Mouse (Mus musculus) limb, embryonic 11.5 days (tissue): ENCODE data around the gene Mgat5b. TPM values are rescaled to one million over a fixed set of nuclear protein-coding genes. Genes with fewer than 3 reads are reported as not detected.
A peak's percentile ranks its signal among the peaks of the same experiment; 100 is the strongest.

Experiments
- ATAC-seq: fragments of 200-750 bp; cut with Nextera tagmentation; 2 replicates; pipeline ENCODE4 v1.8.0; 2017; ENCODE audit warnings: low read depth; ENCODE audit not compliant: insufficient number of reproducible peaks, low FRiP score, low TSS enrichment
- DNase-seq: peaks from one replicate; pipeline ENCODE4 v3.0.0-alpha.2; 2015; ENCODE audit warnings: low spot score
- H3K27ac ChIP-seq: fragments of 300-500 bp; sonication (generic); replicated peaks from 2 replicates; pipeline ENCODE4 v1.5.1; 2014; ENCODE audit warnings: low read depth, mild to moderate bottlenecking, low read length
- H3K27me3 ChIP-seq: fragments of 300-500 bp; sonication (generic); 2 replicates; pipeline ENCODE4 v1.6.1; 2014; ENCODE audit warnings: mild to moderate bottlenecking, low read length, mixed read lengths; ENCODE audit not compliant: control insufficient read depth, insufficient read depth
- H3K36me3 ChIP-seq: fragments of 300-500 bp; sonication (generic); 2 replicates; pipeline ENCODE4 v1.6.1; 2014; ENCODE audit warnings: mild to moderate bottlenecking, low read length, moderate library complexity, mixed read lengths; ENCODE audit not compliant: control insufficient read depth, insufficient read depth
- H3K4me1 ChIP-seq: fragments of 300-500 bp; sonication (generic); 2 replicates; pipeline ENCODE4 v1.6.1; 2014; ENCODE audit warnings: low read length, mixed read lengths; ENCODE audit not compliant: control insufficient read depth, insufficient read depth
- H3K4me2 ChIP-seq: fragments of 300-500 bp; sonication (generic); 2 replicates; pipeline ENCODE4 v1.6.1; 2014; ENCODE audit warnings: low read depth, mild to moderate bottlenecking, moderate library complexity; ENCODE audit not compliant: severe bottlenecking
- H3K4me3 ChIP-seq: fragments of 300-500 bp; sonication (generic); 2 replicates; pipeline ENCODE4 v1.5.1; 2014; ENCODE audit warnings: low read depth, low read length
- H3K9ac ChIP-seq: fragments of 300-500 bp; sonication (generic); 2 replicates; pipeline ENCODE4 v1.6.1; 2014; ENCODE audit warnings: mild to moderate bottlenecking, low read length
- H3K9me3 ChIP-seq: fragments of 300-500 bp; sonication (generic); 2 replicates; pipeline ENCODE4 v1.6.1; 2016; ENCODE audit warnings: low read length; ENCODE audit not compliant: control insufficient read depth
- WGBS: fragments of 180-500 bp; shearing (Covaris S2); extraction: QIAGEN DNeasy Blood & Tissue Kit; methylation state at CpG from one replicate; pipeline ENCODE4 v1.1.7; 2014; 5-methylcytosine and 5-hydroxymethylcytosine counted together
- polyA plus RNA-seq: library from polyadenylated mRNA; unstranded; fragments of >200 nt; fragmentation: Nextera tagmentation; extraction: Ambion mirVana; gene quantifications from 2 replicates; pipeline ENCODE4 v1.2.1, GENCODE M21; 2014

Mgat5b gene
- polyA plus RNA-seq, 1 experiment from 2014 or later = 0.99 TPM

DNA sequence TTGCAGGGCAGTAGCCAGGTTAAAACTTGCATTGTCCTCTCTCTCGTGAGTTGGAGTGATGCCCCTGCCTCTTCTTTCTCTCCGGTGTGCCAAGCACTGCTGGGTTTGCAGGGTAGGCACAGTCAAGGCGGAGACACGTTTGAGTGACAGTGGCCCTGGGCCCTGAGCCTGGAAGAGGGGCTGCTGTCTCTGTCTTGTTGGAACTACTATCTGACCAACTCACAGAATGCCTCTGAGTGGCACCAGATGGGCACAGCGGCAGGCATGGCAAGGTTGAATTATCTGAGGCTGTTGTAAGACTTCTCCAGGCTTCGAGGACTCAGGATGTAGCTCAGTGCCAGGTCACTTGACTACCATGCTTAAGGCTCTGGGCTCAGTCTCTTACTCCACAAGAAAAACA lies 9.4 kb downstream of the Mgat5b start:
- DNase-seq (no peak), ATAC-seq (no peak)
- no peak overlapping the region for H3K4me3 ChIP-seq
- H3K4me1 ChIP-seq = no peaks in the 10 kb centered on the region
- 90% methylated on average over 6 of the region's 6 CpGs for WGBS
- H3K27me3 ChIP-seq = no peaks in the 10 kb centered on the region
- H3K36me3 ChIP-seq = no peaks in the 10 kb centered on the region
- no peak overlapping the region for H3K27ac ChIP-seq
- H3K4me2 ChIP-seq = no peak overlapping the region
- H3K9ac ChIP-seq = no peak overlapping the region
- H3K9me3 ChIP-seq = no peaks in the 10 kb centered on the region

- ATAC-seq = no peak
- peaks cover 32% of the 10 kb centered on the region for H3K4me1 ChIP-seq
- WGBS = 84% methylated on average over 5 of the region's 5 CpGs
These were observed 16.2 kb downstream of the Mgat5b start for GRCm38 (mm10) chr11:116934862-116935261.

GRCm38 (mm10) chr11:116935354-116935753 lies 16.7 kb downstream of the Mgat5b start:
- H3K27ac ChIP-seq = no peak overlapping the region
- H3K36me3 ChIP-seq = no peaks in the 10 kb centered on the region
- no peaks in the 10 kb centered on the region for H3K9me3 ChIP-seq
- WGBS = 29% methylated on average over 8 of the region's 9 CpGs
- no peak overlapping the region for H3K4me2 ChIP-seq
- DNase-seq (peak; percentile 31), ATAC-seq (no peak)
- H3K4me1 ChIP-seq = peaks cover 32% of the 10 kb centered on the region
- no peak overlapping the region for H3K9ac ChIP-seq
- H3K4me3 ChIP-seq = no peak overlapping the region
- no peaks in the 10 kb centered on the region for H3K27me3 ChIP-seq

More at GRCm38 (mm10) chr11:116934862-116935261, 16.2 kb downstream of the Mgat5b start:
- H3K9me3 ChIP-seq = no peaks in the 10 kb centered on the region
- no peaks in the 10 kb centered on the region for H3K36me3 ChIP-seq
- H3K4me2 ChIP-seq = no peak overlapping the region
- no peak for DNase-seq
- H3K27ac ChIP-seq = no peak overlapping the region
- H3K27me3 ChIP-seq = no peaks in the 10 kb centered on the region
- no peak overlapping the region for H3K9ac ChIP-seq
- no peak overlapping the region for H3K4me3 ChIP-seq

DNA sequence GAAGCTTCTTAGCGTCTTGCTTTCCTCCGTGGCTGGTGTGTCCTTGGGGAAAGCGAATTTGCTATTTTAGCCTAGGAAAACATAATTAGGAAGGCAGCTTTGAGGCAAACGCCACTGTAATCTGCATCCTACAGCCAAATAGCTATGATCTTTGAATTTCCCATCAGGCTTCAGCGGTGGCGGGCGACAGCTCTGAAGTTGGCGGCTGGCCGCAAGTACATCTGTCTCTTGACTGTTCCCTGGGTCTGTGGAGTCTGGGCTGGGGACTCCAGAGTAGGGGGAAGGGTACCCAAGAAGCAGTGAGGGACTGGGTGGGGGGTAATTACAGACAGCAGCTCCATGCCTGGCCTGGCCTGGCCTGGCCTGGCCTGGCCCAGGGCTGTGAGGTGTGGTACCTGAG lies 17.3 kb downstream of the Mgat5b start:
- no peak overlapping the region for H3K9ac ChIP-seq
- H3K36me3 ChIP-seq = no peaks in the 10 kb centered on the region
- WGBS = 66% methylated on average over 9 of the region's 9 CpGs
- DNase-seq (no peak), ATAC-seq (no peak)
- H3K4me3 ChIP-seq = no peak overlapping the region
- no peak overlapping the region for H3K27ac ChIP-seq
- no peaks in the 10 kb centered on the region for H3K27me3 ChIP-seq
- no peak overlapping the region for H3K4me2 ChIP-seq
- H3K9me3 ChIP-seq = no peaks in the 10 kb centered on the region
- H3K4me1 ChIP-seq = peaks cover 35% of the 10 kb centered on the region

DNA sequence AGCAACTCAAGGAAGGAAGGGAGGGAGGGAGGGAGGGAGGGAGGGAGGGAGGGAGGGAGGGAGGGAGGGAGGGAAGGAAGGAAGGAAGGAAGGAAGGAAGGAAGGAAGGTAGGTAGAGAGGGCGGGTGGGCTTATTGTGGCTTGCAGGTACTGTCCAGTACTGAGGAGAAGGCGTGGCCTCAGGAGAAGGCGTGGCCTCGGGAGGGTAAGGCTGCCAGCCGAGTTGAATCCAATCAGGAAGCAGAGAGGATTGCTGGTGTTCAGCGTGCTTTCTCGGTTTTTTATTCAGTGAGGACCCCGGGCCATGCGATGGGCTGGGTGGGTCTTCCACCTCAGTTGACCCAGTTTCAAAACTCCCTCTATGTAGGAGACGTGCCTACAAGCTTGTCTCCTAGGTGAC lies 18.5 kb downstream of the Mgat5b start:
- H3K9me3 ChIP-seq = no peaks in the 10 kb centered on the region

GRCm38 (mm10) chr11:116940088-116940855 lies 21.6 kb downstream of the Mgat5b start:
- under 1% methylated on average over 20 of the region's 20 CpGs for WGBS
- DNase-seq (peak; percentile 62), ATAC-seq (no peak)
- Histone ChIP-seq H3K9ac (peak overlapping the region; percentile 58), H3K4me1 (peaks cover 32% of the 10 kb centered on the region), H3K27me3 (no peaks in the 10 kb centered on the region), H3K4me3 (peak overlapping the region; percentile 24), H3K27ac (no peak overlapping the region), H3K36me3 (no peaks in the 10 kb centered on the region), H3K9me3 (no peaks in the 10 kb centered on the region), H3K4me2 (peak overlapping the region; percentile 60)

More for the DNA sequence above, 18.5 kb downstream of the Mgat5b start:
- WGBS = 36% methylated on average over 10 of the region's 10 CpGs
- Histone ChIP-seq H3K9ac (no peak overlapping the region), H3K4me1 (peaks cover 35% of the 10 kb centered on the region), H3K27ac (no peak overlapping the region), H3K4me3 (no peak overlapping the region), H3K4me2 (no peak overlapping the region), H3K36me3 (no peaks in the 10 kb centered on the region), H3K27me3 (no peaks in the 10 kb centered on the region)
- ATAC-seq (no peak), DNase-seq (no peak)

- H3K9me3 ChIP-seq = no peaks in the 10 kb centered on the region
- H3K9ac ChIP-seq = no peak overlapping the region
- no peak overlapping the region for H3K4me2 ChIP-seq
- H3K36me3 ChIP-seq = no peaks in the 10 kb centered on the region
- peaks cover 7% of the 10 kb centered on the region; the same call in 1 of the 2 replicates for H3K4me1 ChIP-seq
- 61% methylated on average over 4 of the region's 4 CpGs for WGBS
- H3K27ac ChIP-seq = no peak overlapping the region
- ATAC-seq = no peak
- DNase-seq = no peak
- H3K4me3 ChIP-seq = no peak overlapping the region
- H3K27me3 ChIP-seq = no peaks in the 10 kb centered on the region
These were observed 25.7 kb downstream of the Mgat5b start for GRCm38 (mm10) chr11:116944346-116944745.

DNA sequence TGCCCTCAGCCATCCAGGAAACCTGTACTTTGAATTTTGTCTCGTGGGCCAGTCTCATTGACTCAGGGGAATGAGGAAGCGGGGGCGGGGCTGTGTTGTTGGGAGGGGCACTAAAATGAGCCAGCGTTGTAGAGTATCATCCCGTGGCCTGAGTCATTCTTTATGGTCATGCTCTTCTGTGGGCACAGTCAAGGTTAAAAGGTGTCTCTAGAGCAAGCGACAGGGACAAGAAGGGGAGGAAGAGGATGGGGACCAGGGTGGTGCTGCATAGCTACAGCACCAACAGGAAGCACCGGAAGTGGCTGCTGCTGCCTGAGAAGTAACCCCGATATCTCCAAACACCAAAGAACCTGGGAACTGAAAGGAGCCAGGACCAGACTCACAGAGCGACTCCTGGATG lies 31.2 kb downstream of the Mgat5b start:
- no peaks in the 10 kb centered on the region for H3K36me3 ChIP-seq
- no peaks in the 10 kb centered on the region for H3K4me1 ChIP-seq
- 74% methylated on average over 9 of the region's 9 CpGs for WGBS
- no peak for DNase-seq
- ATAC-seq = no peak
- no peaks in the 10 kb centered on the region for H3K9me3 ChIP-seq
- H3K27me3 ChIP-seq = no peaks in the 10 kb centered on the region
- no peak overlapping the region for H3K9ac ChIP-seq
- no peak overlapping the region for H3K4me2 ChIP-seq
- no peak overlapping the region for H3K4me3 ChIP-seq
- no peak overlapping the region for H3K27ac ChIP-seq

- no peaks in the 10 kb centered on the region for H3K4me1 ChIP-seq
- no peak overlapping the region for H3K4me3 ChIP-seq
- DNase-seq = no peak
- no peaks in the 10 kb centered on the region for H3K36me3 ChIP-seq
- no peak for ATAC-seq
- no peaks in the 10 kb centered on the region for H3K9me3 ChIP-seq
- no peak overlapping the region for H3K9ac ChIP-seq
- H3K27me3 ChIP-seq = no peaks in the 10 kb centered on the region
- WGBS = 60% methylated on average over 1 of the region's 1 CpGs
- no peak overlapping the region for H3K27ac ChIP-seq
- no peak overlapping the region for H3K4me2 ChIP-seq
These were observed 32.8 kb downstream of the Mgat5b start for GRCm38 (mm10) chr11:116951429-116951828.
